Mouse (Mus musculus) Muller cell, postnatal 12 days (primary cell): ENCODE measurements around the gene Mprip.

Experiments
- DNase-seq: peaks from one replicate; pipeline ENCODE4 v3.0.0-alpha.2; 2015; ENCODE audit errors: inconsistent ontology term

Mprip gene

GRCm38 (mm10) chr11:59758191-59758985 lies 97.3 kb downstream of the Mprip start:
- no peak for DNase-seq

DNA sequence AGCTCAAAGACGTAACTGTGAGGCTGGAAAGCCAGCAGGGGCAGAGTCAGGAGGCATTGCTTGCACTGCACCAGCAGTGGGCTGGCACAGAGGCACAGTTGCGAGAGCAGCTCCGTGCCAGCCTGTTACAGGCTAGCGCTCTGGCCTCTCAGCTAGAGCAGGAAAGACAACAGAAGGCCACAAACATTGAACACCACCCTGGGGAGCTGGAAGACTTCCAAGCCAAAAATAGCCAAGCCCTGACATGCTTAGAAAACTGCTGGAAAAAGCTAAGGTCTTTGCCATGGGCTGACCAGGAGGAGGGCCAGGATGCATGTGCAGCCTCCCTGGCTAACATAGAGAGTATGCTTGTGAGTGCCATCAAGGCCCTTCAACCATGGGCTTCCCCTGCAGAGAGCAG lies 98.1 kb downstream of the Mprip start:
- DNase-seq, result peak; percentile 79

DNA sequence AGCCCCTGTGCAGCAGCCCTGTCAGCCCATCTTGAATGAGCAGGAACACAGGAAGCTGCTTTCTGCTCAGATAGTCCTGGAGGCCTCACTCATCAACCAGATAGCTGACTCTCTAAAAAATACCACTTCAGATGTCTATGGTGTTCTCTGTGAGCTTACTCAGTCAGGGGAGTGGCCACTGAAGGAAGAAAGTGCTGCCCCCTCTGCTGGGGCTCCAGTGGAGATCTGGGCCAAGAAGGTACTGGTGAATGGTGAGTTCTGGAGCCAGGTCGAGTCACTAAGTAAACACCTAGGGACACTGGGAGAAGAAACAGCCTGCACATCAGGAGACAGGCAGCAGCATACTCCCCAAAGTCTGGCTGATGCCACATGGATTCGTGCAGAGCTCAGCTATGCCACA lies 98.5 kb downstream of the Mprip start:
- no peak for DNase-seq

DNA sequence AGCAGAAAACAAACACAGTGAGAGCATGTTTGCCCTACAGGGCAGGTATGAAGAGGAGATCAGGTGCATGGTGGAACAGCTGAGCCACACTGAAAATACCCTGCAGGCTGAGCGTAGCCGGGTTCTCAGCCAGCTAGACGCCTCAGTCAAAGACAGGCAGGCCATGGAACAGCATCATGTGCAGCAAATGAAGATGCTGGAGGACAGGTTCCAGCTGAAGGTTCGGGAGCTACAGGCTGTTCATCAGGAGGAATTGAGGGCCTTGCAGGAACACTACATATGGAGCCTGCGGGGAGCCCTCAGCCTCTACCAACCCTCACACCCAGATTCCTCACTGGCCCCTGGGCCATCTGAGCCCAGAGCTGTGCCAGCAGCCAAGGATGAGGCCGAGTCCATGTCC lies 99.7 kb downstream of the Mprip start:
- no peak for DNase-seq

- DNase-seq, result no peak
Observed at GRCm38 (mm10) chr11:59769307-59769706, 108.2 kb downstream of the Mprip start.

DNA sequence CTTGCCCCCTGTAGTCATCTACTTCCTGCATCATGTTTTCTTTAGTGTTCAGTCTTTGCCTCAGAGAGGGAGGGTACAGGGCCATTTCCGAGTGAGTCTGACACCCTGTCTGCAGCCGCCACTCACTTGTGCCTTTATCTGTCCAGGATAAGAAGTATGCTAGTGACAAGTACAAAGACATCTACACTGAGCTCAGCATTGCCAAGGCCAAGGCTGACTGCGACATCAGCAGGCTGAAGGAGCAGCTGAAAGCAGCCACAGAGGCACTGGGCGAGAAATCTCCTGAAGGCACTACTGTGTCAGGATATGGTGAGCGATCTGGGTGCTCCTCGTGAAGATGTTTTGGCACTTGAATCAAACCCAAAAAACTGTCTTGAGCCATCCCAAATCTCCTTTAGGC lies 108.6 kb downstream of the Mprip start:
- no peak for DNase-seq

DNA sequence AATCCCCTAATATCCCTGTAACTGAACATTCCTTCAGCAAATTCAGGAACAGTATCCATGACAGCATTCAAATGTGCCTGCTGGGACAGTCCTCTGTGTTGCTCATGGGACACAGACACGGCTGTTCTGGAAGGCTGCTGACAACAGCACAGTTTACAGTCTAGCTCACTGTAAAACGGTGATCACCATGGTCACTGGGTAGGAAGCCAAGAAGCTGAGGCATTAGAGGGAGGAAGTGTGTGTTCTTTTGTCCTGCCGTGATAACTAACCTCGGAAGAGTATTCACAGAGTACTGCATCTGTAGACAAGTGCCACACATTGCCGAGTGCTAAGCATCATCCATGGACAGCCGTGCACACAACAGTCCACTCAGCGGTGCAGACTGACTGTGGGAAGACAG lies 109.6 kb downstream of the Mprip start:
- no peak for DNase-seq

DNA sequence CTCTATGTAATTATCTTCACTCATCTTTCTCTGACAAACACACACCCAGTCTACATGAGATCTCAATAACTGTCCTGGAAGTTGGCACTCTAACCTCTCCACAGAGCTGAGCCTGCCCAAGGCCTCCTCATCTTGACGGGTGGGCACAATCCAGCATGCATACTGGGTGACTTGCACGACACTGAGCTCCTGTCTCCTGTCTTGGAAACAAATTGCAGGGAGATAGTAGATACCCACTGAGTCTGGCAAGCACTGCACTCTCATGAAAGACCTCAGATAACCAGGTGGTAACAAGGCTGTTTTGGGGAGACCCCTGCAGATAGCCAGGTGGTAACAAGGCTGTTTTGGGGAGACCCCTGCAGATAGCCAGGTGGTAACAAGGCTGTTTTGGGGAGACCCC lies 111.2 kb downstream of the Mprip start:
- DNase-seq, result no peak

DNA sequence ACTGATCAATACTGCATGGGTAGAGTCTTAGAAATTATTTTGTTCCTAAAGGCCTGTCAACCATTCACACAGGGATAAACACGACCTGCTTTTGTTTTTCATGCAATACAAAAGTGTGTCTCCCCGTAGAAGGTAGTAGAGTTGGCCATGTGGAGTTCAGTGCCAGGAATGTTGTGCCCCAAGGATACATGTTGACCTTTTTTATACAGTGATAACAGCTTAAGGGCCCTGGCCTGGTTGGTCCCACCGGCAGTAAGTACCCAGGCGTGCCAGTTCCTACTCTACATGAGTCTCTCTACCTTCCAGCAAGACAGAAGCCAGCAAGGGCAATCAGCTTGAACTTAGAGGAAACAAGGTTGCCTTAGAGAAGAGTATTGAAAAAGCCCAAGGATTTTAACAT lies 111.8 kb downstream of the Mprip start:
- DNase-seq, result no peak

- DNase-seq, result no peak
Observed at GRCm38 (mm10) chr11:59774522-59774921, 113.4 kb downstream of the Mprip start.

DNA sequence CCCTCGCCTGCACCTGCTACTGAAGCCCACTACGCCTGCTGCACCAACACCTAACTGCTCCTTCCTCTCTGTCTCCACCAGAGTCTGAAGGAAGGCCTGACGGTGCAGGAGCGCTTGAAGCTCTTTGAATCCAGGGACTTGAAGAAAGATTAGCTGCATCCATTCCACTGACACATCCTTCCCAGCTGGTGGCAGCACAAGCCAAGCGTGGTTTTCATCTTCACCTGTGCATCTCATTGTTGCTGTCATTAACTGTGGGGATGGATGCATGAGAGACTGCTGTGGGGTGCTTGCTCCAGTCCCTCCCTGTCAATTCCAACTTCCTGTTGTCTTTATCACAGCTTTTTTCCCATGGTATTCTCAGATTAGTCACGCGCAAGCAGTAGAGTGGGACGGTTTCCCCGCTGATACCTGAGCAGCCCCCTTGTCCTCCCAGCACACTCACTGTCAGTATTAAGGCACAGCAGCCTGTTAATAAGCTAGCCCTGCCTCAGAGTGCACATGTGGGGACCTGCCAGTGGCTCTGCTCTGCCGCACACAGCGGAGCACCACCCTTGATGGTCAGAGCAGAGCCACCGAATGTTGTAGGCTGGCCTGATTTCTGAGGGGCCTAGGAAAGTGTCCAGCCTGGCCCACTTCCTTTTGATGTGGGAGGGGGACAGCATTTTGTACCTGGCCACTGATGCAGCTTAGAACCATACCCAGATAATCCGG lies 114.5 kb downstream of the Mprip start:
- no peak for DNase-seq

DNA sequence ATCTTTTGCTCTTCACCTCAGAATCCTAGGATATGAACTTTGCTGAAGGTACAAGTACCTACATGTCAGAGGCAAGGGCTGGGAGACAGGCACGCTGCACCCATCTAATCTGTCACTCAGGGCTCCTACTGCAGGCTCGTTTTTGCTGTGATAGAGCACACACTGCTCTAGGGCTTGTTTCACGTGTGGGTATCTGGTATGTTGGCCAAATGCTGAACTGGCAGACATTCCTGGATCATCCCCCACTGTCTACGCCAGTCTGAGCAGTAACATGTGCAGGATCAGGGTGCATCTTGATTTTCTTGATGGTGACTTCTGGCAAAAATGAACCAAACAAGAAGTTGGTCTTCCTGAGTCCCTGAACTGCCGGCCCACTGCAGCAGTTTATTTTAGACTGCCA lies 116.2 kb downstream of the Mprip start:
- no peak for DNase-seq

DNA sequence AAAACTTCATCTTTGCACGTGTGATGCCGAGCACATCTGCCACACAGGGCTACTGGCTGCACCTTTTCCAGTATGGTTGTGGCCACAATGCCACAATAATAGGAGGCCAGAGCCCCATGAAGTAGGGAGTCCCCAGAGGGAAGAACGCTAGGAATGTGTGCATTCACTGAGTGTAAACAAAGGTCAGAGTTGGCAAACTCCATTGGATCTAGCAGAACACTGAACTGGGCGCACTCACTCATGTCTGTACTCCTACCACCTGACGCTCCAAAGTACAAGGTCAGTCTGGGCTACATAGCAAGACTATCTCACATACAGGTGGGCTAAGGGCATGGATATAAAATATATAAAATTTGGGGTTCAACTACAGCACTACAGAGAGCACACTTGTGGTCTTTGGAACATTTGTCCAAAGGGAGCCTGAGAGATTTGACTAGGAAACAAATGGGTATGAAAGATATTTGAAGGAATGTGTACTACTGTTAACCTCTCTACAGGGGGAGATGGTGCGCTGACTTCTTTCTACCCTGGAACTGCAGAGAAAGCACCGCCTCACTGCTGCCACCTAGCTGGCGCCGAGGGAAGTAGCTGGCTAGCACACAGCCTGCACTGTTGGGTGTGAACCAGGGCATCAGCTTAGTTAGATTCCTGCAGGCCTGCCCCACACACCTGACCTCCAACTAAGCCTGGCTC lies 117.2 kb downstream of the Mprip start:
- peak; percentile 60 for DNase-seq

- DNase-seq, result no peak
Observed at GRCm38 (mm10) chr11:59778874-59779223, 117.7 kb downstream of the Mprip start.

- no peak for DNase-seq
Observed at GRCm38 (mm10) chr11:59779406-59779805, 118.3 kb downstream of the Mprip start.

- no peak for DNase-seq
Observed at GRCm38 (mm10) chr11:59780241-59780640, 119.1 kb downstream of the Mprip start.

DNA sequence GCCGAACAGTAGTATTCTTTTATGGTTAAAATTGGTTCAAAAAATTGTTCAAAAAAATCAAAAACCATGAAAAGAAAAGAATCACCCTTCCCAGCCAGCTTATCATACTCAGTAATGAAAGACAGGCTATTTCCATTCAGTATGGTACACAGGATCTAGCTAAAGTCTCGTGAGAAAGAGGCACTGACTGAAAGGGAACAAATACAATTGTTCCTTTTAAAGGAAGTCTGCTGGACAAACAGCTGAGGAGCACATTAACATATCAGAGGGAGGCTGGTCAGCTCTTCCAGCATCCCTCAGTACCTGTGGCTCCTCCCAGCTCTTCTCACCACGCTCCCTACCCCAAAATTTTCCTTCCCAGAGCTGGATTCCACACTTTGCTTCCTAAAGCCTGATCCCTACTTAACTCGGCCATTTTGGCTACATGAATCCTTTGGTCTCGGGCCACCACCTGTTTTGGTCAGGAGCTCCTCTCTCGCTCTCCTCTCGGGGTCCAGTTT lies 121.0 kb downstream of the Mprip start:
- DNase-seq, result no peak

DNA sequence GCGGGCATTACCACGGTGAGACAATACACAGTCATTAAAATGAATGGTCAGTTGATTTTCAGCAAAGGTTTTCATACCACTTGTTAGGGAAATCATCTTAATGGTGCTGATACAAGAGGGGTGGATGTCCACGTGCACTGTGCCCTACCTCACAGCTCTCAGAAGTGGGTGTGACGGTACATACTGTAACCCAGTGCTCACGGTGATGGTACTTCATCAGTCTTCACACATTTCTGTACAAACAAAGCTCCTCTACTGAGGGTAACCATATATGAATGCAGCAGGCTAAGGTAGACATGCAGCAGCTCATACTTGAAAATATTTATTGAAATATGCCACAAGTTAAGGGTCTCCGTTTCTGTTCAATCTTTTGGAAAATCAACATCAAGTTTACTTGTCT lies 122.5 kb downstream of the Mprip start:
- no peak for DNase-seq

DNA sequence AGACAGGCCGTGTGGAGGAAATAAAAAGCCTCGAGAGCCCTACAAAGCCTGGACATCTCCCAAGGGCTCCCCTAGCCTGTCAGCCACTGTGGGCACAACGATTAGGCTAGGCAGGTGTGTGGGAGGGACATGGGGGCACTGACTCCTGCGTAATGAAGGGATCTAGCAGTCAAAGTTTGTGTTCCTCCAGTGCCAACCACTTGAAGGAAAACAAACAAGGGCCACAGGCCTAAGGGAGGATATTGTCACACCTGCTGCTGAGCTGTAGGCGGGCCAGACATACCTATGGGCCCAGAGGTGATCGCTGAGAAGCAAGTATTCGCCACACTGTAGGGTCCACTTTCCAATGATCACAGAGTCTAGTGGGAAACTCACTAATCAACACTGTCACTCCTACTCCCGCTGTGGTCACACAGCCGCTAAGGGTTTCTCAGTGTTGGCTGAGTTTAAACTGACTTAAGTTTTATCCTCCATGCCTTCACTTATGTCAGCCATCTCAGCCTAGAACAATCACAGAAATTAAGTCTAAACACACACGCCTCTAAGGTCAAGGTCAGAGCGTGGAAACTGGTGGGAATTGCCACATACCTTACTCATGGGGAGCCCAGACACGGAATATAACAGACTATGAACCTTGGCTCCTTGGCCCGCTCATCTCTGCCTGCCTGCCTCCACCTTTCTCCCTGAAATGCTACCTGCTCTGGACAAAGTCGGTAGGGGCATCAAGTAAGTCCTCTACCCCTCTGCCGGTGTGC lies 125.5 kb downstream of the Mprip start:
- no peak for DNase-seq

- DNase-seq, result peak; percentile 60
Observed at GRCm38 (mm10) chr11:59787199-59787781, 126.2 kb downstream of the Mprip start, which contains the start of gene Pld6. Gene Pld6 (minus strand): TSS chr11:59787645.

DNA sequence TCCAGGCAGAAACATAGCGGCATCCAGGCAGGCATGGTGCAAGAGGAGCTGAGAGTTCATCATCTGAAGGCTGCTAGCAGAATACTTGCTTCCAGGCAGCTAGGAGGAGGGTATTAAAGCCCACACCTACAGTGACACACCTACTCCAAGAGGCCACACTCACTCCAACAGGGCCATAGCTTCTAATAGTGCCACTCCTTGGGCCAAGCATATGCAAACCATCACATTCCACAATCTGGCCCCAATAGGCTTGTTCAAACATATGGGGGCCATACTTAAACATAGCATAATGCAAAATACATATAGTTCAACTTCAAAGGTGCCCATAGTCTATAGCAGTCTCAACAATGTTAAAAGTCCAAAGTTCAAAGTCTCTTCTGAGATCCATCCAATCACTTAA lies 128.2 kb downstream of the Mprip start:
- DNase-seq, result no peak
